Mouse (Mus musculus): ENCODE results near the gene Mr1.

Mr1 gene

DNA sequence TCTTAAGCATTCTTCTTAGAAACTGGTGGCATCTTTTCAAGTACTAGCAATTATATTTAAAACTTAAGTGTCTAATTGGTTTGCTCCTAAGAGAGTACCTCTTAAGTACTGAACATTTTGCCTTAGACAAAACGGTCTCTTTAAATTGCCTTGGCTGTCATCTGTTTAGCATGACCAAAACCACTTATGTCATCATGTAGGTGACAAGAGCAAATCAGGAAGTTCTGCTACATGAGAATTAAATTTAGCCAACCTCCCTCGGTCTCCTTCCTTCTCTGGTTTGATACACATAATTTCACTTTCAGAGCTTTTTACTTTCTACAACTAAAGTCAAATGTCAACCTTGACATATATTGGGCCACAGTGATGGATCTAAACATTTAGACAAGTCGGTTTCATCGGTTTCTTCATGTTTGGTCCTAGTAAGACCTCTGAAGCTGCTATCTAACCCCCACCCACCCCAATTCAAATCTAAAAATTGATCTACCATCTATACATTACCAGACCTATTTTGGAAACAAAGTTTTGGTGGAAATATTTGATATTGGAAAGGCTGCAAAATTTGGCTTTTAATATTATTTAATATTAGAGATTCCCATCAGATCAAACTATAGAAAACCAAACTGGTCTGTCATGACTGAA is 49.9 kb downstream of the Mr1 start:
- in situ Hi-C loops (cut with MboI, MseI), result no loop called here

DNA sequence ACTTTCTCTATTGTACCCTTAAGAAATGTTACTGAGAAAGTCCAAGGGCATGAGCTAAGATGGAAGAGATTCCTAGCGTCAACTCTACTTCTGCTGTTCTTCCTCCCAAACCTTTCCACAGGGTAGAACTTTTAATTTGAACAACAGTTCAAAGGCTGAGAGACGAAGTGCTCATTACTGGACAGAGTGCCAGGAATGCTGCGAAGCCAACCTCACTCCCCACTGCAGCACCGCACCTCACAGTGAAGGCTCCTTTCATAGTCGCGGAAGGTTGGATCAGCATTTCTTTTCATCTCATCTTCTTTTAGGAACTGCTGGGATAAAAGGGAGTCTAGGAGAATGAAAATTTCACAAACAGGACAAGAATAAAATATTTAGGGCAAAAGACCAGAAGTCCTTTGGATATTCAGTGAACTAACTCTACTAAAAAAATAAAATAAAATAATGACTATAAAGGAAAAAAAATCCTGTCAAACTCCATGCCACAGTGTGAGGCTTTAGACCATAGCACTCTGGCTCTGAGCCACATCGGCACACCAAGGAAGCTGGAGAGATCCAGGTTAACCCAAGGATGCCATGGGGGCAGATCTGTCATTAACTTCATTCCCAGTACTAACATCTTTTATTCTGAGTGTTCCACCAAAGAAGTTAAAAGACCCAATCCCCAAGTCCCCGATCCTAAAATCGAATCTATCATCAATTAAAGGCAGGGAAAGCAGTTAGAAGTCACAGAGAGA is 52.5 kb downstream of the Mr1 start:
- in situ Hi-C loops (cut with MboI, MseI), result no loop called here

DNA sequence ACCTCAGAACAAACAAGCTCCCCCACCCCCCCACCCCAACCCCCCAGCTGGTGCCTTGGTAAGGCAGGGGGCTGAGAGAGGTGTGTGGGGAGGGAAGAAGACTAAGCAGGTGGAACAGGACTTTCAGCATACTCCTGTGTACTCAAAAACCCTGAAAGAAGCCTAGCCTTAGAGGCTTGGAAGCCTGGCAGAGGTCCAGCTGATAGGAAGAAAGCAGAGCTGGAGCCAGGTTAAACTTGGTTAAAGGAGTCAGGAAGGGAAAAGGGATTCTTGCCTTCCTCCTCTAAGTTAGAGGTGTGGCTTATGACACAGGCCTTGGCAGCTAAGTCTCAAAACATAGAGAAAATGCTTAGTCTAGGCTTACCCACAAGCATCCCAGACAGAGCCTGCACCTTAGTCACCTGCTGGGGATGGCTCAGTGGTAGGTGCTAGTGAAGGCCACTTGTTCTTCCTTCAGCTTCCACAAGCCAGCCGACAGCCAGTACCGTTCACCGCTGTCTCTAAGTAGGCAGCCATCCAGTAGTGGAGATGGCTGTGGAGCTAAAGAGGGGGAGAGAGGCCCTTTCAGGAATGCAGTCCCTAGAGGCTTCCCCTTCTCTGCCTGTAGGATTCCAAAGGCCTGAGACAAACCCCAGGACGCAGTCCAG is 53.3 kb downstream of the Mr1 start:
- in situ Hi-C loops (cut with MboI, MseI), result no loop called here

DNA sequence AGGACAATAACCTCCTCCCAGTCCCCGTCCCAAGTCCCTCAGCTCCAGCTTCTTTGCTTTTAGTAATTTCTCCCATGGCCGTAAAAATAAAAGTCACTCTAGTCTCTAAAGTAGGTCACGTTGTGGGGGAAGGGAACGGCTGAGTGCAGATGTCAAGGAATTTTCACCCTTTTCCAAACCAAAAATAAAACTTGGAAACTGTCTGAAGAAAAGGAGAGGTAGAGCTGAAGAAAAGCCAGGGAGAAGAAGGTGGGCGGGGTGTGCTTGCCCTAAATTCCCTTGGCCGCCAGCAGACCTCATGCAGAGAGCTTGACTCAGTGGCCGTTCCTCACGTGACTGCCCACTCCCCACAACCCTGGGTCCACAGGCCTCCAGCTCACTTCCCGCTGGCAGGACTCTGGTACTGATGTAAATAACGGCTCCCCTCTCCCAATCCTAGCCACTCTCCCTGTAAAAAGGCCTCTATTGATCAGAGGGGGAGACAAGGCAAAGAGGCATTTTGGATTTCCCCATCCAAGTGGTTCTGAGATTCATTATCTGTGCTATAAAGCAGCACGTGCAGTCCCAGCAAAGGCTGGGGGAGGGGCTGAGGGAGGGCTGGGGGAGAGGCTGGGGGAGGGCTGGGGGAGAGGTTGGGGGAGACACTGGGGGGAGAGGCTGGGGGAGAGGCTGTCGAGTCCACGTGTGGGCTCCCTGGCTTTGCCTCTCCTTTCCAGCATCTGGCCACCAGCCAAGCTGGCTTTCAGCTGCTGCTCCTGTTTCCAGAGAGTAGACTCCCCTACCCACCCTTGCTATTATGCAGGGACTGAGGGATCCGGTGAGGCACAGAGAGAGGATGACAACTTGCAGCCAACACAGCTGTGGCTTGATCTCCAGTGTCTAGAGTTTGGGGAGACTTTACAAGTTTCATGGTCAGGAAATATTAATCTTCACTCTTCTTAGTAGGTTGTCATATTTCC is 54.5 kb downstream of the Mr1 start:
- in situ Hi-C loops (cut with MboI, MseI), result no loop called here

DNA sequence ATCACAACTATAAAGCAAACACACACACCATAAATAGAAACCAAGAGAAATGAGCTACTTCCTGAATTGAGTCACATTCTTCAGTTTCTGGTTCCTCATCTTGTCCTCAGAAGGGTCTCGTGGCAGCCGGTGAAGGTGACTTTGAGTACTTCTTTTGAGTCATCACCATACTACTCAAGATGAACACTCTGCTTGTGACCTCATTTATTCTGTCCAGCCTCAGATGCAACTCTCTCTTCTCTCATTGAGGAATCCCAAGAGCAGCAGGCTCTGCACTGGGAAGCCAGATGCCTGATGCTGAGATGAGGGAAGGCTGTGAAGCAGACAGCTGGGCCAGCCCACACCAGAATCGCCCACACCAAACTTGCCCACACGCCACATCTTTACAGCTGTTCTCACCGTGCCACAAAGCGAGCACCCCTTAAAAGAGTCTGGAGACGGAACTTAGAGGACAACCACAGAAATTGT is 55.2 kb downstream of the Mr1 start:
- in situ Hi-C loops (cut with MboI, MseI), result no loop called here

DNA sequence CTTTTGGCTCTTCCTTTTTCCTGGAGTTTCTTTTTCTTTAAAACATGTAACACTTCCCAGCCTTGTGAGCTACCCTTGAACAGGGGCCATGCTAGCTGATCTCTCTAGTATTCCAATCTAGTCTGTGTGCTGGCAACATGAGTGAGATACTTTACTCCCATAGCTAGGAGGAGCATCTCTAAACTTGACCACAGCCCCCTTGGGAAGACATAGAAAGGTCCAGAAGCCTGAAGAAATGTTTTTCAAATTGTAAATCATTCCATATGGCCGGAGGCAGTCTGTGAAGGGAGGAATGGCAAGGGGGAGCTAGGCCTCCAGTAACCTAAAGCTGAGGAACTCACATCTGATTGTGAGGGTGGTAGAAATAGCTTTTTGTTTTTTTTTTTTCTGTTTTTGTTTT is 55.9 kb downstream of the Mr1 start:
- in situ Hi-C loops (cut with MboI, MseI), result no loop called here

DNA sequence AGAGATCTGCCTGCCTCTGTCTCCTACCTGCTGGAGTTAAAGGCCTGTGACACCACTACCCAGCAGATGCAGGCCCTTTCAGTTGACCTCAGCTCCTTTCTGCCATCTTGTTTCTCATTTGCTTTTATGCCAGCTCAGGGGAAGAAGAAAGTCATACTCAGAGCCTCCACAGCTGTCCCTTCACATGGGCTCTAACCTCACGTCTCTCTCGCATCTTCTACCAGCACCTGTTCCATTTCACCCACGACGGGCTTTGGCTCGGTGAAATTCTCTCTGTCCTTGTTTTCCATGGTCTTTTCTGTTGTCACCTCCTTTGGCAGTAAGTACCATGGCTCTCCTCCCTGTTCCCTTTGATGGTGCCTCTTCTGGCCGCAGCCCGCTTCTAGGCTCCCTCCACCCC is 56.3 kb downstream of the Mr1 start:
- in situ Hi-C loops (cut with MboI, MseI), result no loop called here

DNA sequence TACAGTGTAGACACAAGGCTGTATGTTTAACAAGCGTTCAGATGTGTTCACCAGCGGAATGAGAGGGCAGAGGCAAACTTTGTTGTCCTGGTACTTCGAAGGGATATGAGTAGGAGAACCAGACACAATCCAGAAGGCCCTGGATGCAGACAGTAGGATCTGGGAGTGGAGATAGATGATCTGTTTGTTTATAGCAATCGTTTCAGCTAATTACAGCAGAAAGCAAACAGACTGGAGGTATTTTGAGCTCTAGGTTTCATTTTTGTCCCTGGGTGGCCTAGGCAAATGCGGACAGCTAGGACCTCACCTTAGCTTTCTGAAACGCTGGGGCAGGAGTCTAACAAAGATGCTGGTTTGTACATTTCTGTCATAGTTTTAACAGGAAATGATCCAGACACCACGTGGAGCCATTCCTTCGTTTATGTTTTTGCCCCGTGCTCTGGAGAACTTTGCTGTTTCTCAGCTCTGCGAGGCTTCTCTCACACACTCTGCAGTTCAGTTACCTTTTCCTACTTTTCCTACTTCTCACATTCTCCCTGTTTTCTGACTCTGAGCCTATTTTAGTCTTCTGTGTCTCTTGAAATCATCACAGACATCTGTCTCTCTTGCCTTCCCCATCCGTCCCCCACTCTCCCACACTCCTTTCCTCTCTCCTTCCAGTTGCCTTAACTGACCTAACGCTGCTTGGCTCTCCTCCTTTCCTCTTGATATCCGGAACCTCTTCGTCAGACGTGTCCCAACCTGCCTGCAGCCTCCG is 57.6 kb downstream of the Mr1 start:
- in situ Hi-C loops (cut with MboI, MseI), result loop anchor here (5.0 kb wide), 1 partner anchor 37 kb away; no protein-coding TSS in a partner anchor

DNA sequence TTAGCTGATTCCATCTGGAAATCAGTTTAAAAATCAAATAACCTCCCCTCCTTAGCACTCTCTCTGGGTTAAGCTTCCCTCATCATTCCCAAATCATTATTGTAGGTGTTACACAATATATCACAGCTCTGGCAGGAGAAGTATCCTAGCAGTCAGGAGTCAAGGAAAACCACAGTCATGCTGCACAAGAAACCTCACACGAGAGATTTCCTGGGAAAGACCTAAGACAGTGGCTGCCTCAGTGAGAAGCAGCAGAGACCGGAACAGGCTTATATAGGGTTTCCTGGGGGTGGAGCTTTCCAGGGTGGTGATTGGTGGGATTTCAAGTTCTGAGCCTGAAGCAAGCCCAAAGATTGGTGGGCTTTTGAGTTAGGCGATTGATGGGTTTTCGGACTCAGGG is 58.6 kb downstream of the Mr1 start:
- in situ Hi-C loops (cut with MboI, MseI), result loop anchor here (5.0 kb wide), 1 partner anchor 36 kb away; no protein-coding TSS in a partner anchor

DNA sequence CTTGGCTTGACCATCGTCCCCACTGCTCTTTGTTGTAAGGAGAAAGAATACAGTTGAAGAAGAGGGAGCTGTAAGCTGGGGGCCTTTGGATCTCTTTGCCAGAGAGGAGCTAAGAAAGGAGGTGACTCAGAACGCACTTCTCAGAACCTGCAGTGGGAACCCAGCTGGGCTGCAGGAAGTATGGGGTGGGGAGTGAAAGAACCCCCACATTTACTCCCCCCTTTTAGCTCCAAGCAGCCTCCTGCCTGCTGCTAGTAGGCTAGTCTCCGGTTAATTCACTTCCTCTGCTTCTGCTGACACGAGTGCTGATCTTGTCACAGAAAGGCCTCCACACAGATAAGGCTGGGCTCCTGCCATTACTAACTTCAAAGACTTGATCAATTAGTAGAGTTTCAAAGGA is 59.7 kb downstream of the Mr1 start:
- in situ Hi-C loops (cut with MboI, MseI), result loop anchor here (5.0 kb wide), 1 partner anchor 35 kb away; no protein-coding TSS in a partner anchor

DNA sequence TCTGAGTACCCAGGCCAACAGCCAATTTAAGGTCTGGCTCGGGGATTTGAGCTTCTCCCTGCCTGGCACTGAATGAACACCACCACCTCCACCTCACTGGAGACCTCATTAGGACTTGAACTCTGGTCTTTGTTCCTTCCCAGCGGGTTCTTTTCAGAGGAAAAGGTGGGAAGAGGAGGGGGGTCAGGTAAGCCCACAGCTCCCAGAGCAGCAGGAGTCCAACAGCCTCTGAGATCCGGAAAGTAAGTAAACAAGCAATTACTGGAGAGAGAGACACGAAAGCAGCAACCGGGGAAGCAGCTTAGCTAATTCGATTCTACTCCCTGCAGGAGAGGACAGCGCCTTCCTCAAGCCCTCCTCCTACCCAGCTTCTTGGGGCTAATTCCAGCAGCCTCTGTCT is 60.2 kb downstream of the Mr1 start:
- in situ Hi-C loops (cut with MboI, MseI), result loop anchor here (5.0 kb wide), 1 partner anchor 34 kb away; no protein-coding TSS in a partner anchor

DNA sequence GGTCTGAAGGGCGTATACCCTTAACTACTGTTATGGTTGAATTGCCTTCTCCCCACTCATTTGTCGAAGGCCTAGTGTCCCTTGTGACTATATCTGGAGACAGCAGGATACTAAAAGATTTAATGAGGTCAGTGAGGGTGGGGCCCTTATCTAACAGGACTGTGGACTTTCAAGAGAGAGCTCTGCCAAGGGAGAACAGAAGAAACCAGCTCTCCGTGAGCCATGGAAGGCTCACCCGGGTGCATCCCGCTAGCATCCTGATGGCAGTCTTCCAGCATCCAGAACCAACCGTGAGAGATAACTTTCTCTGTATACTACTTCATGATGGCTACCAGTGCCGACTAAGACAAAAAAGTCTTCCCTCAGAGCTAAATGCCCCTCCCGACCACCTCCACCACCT is 61.8 kb downstream of the Mr1 start:
- in situ Hi-C loops (cut with MboI, MseI), result loop anchor here (5.0 kb wide), 1 partner anchor 33 kb away; no protein-coding TSS in a partner anchor

DNA sequence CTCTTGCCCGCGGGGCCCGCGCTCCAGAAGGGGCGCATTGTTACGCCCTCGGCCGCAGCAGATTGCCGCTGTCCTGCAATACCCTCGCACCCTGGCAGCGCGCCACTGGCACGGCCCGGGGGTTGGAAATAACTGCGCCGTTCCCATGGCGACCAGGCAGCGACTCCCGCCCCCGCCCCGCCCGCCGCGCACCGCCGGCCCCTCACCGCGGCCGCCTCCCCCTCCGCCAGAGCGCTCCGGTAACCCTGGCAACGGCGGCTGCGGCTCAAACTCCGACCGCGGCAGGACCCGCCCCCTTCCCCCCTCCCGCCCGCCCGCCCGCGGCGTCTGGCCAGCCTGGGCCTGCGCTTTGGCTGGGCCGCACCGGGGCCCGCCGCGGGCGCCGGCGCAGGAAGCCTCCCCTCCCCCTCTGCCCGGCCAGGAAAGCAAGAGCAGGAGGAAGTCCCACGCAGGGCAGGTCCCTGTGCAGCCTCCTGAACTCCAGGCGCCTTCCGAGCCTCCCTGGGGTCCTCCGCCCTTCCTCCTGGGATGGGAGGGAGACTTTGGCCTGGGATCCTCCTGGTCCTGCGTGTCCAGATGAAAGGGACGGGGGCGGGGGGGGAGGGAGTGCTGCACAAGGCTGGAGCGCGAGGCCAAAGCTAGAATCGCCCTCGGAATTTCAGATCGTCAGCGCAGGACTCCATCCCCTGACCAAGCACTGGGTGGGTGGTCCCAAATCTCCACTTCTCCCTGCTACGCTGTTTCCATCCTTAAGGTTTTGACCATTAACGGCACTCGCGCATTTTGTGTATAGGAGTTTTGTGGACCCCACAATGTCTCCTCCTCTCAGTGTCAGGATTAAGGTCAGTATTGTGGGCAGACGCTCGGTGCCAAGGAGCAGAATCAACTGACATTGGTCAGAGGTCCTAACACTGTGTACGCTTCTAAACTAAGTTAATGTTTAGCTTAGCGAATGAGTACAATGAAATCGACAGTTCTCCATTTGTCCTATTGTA is 63.0 kb downstream of the Mr1 start:
- in situ Hi-C loops (cut with MboI, MseI), result no loop called here

DNA sequence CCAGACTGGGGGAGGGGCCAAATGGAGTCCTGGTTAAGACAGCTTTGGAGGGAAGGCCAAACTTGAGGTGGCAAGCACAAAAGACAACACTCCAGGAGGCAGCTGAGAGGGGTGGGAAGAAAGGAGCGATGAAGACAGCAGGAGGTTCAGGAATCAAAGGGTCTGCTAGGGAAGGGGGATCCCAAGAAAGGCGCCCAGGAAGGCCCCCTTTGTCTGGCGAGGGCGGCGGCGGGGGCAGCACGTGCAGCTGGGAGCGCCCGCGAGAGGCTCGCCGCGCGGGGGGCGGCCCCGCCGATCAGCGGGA is 63.7 kb downstream of the Mr1 start:
- in situ Hi-C loops (cut with MboI, MseI), result no loop called here

DNA sequence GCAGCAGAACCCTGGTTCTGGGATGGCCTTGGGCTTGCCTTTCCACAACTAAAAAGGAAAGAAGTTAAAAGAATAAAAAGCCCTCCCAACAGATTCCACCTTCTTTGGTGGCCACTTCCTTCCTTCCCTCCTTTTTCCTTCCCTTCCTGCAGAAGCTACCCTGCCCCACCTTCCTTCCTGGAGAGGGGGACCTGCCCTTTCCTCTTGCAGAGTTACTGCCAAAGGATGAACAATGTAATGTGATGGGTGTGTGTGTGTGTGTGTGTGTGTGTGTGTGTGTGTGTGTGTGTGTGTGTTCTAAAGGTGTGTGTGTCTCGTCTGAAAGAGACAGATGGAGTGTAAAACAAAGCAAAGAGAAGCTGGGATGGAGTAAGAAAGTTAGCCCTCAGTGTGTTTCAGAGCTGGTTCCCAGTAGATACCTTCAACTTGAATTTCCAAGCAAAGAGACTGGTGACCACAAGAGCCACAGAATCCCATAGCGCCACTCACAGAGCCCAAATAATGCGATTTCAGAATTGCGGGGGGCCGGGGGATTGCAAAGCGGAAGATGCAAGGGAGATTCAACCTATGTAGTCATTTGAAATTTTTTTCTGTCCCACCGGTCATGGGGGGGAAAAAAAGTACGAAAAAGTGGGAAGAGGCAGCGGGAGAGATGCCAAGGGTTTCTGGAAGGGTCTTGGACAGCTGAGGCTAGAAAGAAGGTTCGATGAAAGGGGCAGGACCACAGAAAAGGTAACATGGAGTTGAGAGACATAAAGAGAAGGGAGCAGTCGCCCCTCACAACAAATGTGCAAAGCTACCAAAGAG is 64.3 kb downstream of the Mr1 start:
- in situ Hi-C loops (cut with MboI, MseI), result no loop called here

DNA sequence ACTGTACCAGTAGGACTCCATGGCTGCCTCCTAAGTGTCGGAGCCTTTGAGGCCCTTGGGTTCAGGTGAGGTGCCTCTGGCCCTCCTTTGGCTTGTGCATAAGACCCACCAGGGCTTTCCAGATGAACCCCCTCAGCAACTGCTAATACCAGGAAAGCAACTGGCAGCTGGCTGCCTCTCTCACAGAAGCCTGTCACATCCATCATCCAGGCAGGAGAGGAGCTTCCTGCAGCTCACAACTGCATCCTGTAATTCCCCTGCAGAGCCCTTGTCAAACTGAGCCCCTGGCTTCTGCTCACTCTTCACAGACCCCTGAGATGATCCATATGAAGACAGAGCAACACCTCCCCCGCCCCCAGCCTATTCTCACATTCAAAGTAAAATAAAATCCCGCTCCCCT is 68.9 kb downstream of the Mr1 start:
- in situ Hi-C loops (cut with MboI, MseI), result no loop called here

All from T-helper 1 cell (primary cell).